Mouse (Mus musculus) skeletal muscle tissue, adult 2 months (tissue): ENCODE results near the gene Shld1.

Experiments used
- DNase-seq: peaks from one replicate; pipeline ENCODE4 v3.0.0-alpha.2; 2012; ENCODE audit warnings: low read depth, low spot score

Shld1 gene

GRCm38 (mm10) chr2:132686756-132687737 is at the start of gene Shld1:
Gene Shld1, plus strand, starts transcription at chr2:132686931.
- peak; percentile 95 for DNase-seq

DNA sequence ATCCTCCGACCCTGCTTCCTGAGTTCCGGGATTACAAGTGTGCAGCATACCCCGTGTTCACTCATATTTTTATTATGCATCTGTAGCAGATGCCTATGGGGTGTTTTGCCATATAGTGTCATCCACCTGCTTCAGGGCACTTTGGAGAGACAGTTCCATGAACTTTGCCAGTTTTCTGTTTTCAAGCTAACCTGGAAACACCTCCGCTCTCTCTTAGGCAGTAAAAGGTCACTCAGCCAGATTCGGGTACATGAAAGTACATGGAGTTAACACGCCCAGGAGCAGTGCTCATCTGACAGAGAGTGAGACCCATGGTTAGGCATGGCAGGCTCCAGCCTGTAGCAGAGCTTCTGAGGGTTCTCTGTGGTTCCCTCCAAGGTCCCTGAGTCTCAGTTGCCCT is 48.4 kb upstream of the Shld1 start:
- no peak for DNase-seq

GRCm38 (mm10) chr2:132639337-132639736 is 47.4 kb upstream of the Shld1 start:
- peak; percentile 90 for DNase-seq

DNA sequence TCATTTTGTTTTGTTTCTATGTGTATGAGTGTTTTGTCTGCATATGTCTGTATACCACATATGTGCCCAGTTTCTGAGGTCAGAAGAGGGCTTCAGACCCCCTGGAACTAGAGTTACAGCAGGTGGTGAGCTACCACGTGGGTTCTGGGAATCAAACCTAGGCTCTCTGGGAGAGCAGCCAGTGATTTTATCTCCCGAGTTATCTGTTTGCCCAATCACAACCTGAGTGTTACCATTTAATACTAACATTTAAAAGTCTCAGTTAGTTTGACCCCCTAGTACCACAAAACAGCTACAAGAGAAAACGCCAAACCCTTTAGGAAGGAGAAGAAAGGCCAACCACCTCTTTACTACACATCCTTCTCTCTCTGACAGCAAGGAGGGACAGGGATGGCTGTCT is 45.5 kb upstream of the Shld1 start:
- no peak for DNase-seq

- DNase-seq: no peak
Measured at GRCm38 (mm10) chr2:132643161-132643560, 43.6 kb upstream of the Shld1 start.

- no peak for DNase-seq
Measured at GRCm38 (mm10) chr2:132646856-132647745, 39.6 kb upstream of the Shld1 start.

DNA sequence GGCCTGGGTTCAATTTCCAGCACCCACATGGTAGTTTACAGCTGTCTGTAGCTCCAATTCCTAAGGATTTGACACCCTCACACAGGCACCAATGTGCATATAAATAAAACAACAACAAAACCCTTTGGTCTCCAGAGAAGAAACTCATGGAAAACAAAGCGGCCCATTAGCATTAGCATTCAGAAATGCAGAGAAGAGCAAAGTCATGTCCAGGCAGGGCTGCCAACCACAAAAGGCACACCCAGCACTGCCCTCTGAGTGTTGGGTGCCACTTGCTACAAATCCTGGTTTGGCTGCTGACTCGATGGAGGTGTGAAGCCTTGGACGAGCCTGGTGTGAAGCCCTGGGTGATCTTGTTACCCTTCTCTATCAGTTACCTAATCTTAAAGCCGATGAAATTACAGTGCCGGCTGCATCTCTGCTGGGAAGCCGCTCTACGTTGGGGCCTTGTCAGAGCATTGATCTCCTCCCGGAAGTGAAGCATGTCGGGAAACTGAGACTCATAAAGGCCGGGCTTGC is 37.3 kb upstream of the Shld1 start:
- DNase-seq: peak; percentile 78

- peak; percentile 35 for DNase-seq
Measured at GRCm38 (mm10) chr2:132650546-132650945, 36.2 kb upstream of the Shld1 start.

DNA sequence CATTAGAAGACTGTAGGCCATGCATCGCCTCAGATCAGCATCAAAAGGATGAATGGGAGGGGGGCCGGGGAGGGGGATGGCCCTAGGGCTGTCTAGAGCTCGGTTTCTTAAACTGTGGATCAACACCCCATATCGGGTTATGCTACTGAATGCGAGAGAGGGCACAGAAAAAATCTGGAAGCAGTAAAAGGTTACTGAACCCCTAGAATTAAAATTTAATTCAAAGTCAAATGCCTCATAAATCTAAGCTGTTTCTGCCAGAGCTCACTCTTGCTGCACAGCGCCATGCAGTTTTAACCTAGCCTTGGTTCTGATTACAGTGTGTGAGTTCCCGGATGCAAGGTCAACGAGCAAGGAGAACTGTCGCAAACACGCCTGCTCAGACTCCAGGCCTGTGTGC is 34.3 kb upstream of the Shld1 start:
- peak; percentile 59 for DNase-seq

DNA sequence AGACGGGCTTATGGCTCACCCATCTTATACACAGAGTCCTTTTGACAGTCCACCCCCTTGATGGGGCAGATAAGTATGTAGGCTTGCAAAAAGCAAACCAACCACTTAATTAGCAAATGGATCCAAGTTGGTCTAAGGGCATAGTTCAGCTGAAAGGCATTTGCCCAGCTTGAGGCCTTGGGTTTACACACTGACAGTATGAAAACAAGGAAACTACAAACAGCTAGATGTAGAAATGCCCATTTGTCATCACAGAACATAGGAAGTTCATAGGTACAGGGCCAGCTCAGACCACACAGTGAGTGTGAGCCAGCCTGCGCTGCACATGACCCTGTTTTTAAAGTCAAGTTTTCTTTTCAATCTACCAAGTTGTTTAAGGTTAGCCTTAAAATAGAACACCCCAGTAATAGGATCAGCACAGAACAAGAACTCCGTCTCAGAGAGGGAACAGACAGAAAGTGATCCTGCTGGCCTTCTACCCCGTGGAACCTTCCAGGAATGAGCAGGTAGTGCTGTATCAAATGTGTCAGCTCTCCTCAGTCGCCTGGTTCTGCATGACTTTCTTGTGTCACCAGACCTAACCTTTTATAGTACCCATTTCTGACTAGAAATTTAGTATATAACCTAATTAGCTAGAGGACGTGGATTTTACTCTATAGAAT is 31.8 kb upstream of the Shld1 start:
- peak; percentile 85 for DNase-seq

- no peak for DNase-seq
Measured at GRCm38 (mm10) chr2:132657186-132657585, 29.5 kb upstream of the Shld1 start.

DNA sequence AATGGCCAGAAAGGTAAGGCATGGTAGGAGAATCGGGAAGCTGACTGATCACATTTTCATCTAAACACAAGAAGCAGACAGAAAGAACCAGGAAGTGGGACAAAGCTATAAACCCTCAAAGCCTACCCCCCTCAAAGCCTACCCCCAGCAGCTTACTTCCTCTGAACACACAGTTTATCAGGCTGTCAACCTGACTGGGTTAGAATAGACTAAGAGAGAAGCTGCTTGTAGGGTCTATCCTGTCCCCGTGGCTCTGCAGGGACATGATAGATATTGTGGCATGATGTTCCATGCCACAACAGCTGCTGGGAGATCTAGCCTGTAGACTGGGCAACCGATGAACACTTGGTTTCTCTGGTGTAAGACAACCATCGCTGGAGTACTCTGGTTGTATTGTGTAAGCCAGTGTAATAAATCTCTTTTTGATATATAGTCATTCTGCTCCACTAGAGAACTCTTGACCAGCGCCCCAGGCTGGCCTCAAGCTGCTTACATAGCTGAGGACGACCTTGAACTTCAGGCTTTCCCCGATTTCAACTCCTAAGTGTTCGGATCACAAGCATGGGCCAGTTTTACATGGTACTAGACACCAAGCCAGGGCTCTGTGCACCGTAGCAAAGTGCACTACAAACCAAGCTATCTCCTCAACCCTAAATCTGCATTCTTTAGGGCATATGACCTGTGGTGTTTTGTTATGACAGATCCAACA is 28.2 kb upstream of the Shld1 start:
- no peak for DNase-seq

- no peak for DNase-seq
Measured at GRCm38 (mm10) chr2:132669091-132669490, 17.6 kb upstream of the Shld1 start.

GRCm38 (mm10) chr2:132670290-132670689 is 16.4 kb upstream of the Shld1 start:
- DNase-seq: no peak

DNA sequence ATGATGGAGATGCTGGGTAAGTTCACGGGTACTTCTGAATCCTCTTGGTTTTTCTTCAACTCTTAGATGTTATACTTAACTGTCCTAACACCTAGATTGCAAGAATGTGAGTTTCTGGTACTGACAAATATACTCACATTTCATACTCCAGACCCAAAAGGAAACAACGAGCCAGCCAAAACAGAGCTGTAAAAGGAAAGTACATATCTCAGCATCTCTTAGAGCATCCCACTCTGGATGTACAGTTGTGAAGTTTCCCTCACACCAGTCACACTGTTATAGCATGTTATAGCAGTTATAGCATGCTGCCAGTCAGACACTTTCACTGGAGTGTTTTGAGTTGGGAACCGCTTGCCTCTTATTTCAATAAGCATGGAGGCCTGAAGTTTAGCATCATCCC is 14.6 kb upstream of the Shld1 start:
- DNase-seq: no peak

DNA sequence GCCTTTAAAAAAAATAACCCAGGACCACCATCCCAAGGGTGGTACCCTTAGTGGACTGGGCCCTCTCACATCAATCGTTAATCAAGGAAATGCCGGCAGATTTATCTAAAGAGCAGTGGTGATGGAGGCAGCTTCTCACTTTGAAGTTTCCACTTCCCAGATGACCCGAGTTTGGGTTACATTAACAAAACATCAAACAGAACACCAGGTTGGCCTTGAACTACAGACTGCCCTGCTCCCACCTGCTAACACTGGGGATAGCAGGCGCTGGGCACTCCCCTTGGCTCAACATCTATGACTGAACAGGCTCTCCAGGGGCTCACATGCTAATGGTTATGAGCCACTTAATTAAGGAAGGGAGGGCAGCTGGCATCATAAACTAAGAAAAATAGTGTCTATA is 10.6 kb upstream of the Shld1 start:
- DNase-seq: no peak

DNA sequence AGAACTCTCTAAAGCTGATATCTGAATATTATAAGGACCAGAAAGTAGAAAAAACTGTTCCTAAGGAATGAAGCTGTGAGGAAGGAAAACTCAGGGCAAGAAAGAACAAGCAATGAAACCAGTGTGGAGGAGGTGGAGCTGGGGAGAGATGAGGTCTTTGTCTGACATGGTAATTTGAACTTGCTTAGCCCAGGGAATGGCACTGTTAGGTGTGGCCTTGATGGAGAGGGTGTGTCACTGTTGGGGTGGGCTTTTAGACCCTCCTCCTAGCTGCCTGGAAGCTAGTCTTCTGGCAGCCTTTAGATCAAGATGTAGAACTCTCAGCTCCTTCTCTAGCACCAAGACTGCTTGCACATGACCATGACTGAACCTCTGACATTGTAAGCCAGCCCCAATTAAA is 1.7 kb upstream of the Shld1 start:
- no peak for DNase-seq

DNA sequence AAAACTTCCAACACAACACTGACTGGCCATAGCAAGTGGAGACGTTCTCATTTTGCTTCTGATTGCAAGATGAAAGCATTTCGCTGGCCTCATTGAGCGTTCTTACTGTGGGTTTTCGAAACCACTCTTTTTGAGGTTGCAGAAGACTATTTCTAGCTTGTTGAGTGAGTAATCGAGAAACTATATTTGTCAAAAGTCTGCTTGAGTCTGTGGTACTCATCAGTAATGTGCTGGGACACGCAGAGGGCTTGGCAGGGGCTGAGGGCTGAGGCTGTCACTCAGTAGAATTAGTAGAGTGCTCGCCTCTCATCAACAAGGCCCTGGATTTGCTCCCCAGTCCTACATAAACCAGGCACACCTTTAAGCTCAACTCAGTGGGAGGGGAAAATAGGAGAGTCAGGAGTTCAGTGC is 1.9 kb downstream of the Shld1 start:
- DNase-seq: no peak

GRCm38 (mm10) chr2:132689188-132689568 is 2.4 kb downstream of the Shld1 start:
- DNase-seq: no peak

DNA sequence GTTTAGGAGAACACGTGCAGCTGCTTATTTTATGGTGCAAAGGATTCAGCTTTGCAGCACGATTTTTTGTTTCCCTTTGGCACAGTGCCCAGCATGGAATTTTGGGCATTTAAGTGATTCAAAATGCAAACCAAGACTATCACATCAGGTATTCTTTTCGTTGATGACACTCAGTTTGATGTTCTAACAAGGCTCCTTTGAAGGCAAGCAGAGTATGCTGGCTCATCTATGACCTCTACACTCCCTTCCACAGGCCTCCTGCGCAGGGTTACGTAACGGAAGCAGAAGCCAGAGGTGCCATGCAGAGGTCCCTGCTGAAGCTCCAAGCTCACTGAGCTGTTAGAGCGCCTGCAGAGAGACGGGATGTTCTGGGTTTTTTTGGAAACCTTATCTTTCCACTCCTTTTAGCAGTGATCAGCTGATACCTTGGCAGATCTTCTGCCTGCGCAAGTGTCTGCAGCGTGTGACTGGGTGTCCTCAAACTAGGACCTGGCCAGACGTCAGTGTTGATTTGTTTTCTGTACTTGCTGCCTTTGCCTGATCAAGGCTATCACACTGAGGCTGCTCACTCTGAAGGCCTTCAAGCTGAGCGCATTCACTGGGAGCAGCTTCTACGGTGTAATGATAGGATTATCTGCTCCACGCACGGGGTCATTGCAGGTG is 3.0 kb downstream of the Shld1 start:
- DNase-seq: peak; percentile 95
